Mouse (Mus musculus): ENCODE results near the gene Tnfaip2. TPM values are rescaled to one million over a fixed set of nuclear protein-coding genes. Genes with fewer than 3 reads are reported as not detected.

The Tnfaip2 gene
- total and polyA plus RNA-seq, 3 experiments = 94.7 to 123 (median 101) TPM

- Histone ChIP-seq H3K4me3 (ENCODE audit: low read depth, low read length) (no peak overlapping the region), H3K9me3 (replicated peaks) (no peaks in the 10 kb centered on the region), H3K27me3 (ENCODE audit: insufficient read depth, low read length) (peaks cover 67% of the 10 kb centered on the region), H3K36me3 (replicated peaks) (no peaks in the 10 kb centered on the region), H3K4me1 (ENCODE audit: insufficient read depth, low read depth, low read length) (peaks cover 16% of the 10 kb centered on the region)
- DNase-seq (ENCODE audit: low spot score) (no peak), ATAC-seq (ENCODE audit: extremely low read depth, insufficient number of reproducible peaks, low FRiP score, poor library complexity, severe bottlenecking) (no peak)
- no peak for TF ChIP-seq TAL1 (conservative IDR thresholded peaks at IDR 0.05; ENCODE audit: low read depth, low read length)
Observed at GRCm38 (mm10) chr12:111409583-111409982, 32.7 kb upstream of the Tnfaip2 start.

GRCm38 (mm10) chr12:111411631-111412355, 30.5 kb upstream of the Tnfaip2 start:
- peaks cover 10% of the 10 kb centered on the region for H3K4me1 ChIP-seq (ENCODE audit: insufficient read depth, low read depth, low read length)
- H3K9me3 ChIP-seq (replicated peaks) = no peaks in the 10 kb centered on the region
- no peaks in the 10 kb centered on the region for H3K36me3 ChIP-seq (replicated peaks)
- peaks cover 66% of the 10 kb centered on the region for H3K27me3 ChIP-seq (ENCODE audit: insufficient read depth, low read length)
- DNase-seq (ENCODE audit: low spot score) (no peak), ATAC-seq (ENCODE audit: extremely low read depth, insufficient number of reproducible peaks, low FRiP score, poor library complexity, severe bottlenecking) (no peak)
- H3K4me3 ChIP-seq (ENCODE audit: low read depth, low read length) = no peak overlapping the region
- TF ChIP-seq GATA2 (IDR thresholded peaks at IDR 0.05; ENCODE audit: borderline replicate concordance, low read depth, low read length) = no peak
- TF ChIP-seq POLR2AphosphoS5 (IDR thresholded peaks at IDR 0.05; ENCODE audit: insufficient replicate concordance, low read depth, low read length) = no peak
- no peak for TF ChIP-seq GATA1 (IDR thresholded peaks at IDR 0.05; ENCODE audit: borderline replicate concordance, low read length)
- no peak for TF ChIP-seq TAL1 (conservative IDR thresholded peaks at IDR 0.05; ENCODE audit: low read depth, low read length)
- TF ChIP-seq CTCF (IDR thresholded peaks at IDR 0.05; ENCODE audit: low read depth, low read length) = no peak

- H3K36me3 ChIP-seq (replicated peaks) = no peaks in the 10 kb centered on the region
- H3K27me3 ChIP-seq (ENCODE audit: insufficient read depth, low read length) = peaks cover 68% of the 10 kb centered on the region
- H3K4me3 ChIP-seq (ENCODE audit: low read depth, low read length) = no peak overlapping the region
- ATAC-seq (ENCODE audit: extremely low read depth, insufficient number of reproducible peaks, low FRiP score, poor library complexity, severe bottlenecking) (no peak), DNase-seq (ENCODE audit: low spot score) (no peak)
- TF ChIP-seq TAL1 (conservative IDR thresholded peaks at IDR 0.05; ENCODE audit: low read depth, low read length) = no peak
- no peak for TF ChIP-seq CTCF (IDR thresholded peaks at IDR 0.05; ENCODE audit: low read depth, low read length)
- TF ChIP-seq GATA1 (IDR thresholded peaks at IDR 0.05; ENCODE audit: borderline replicate concordance, low read length) = no peak
- TF ChIP-seq POLR2AphosphoS5 (IDR thresholded peaks at IDR 0.05; ENCODE audit: insufficient replicate concordance, low read depth, low read length) = no peak
- no peak for TF ChIP-seq GATA2 (IDR thresholded peaks at IDR 0.05; ENCODE audit: borderline replicate concordance, low read depth, low read length)
- H3K9me3 ChIP-seq (replicated peaks) = no peaks in the 10 kb centered on the region
- H3K4me1 ChIP-seq (ENCODE audit: insufficient read depth, low read depth, low read length) = peaks cover 16% of the 10 kb centered on the region
Observed at GRCm38 (mm10) chr12:111412581-111413284, 29.5 kb upstream of the Tnfaip2 start.

GRCm38 (mm10) chr12:111413300-111413699, 29.0 kb upstream of the Tnfaip2 start:
- Histone ChIP-seq H3K4me1 (ENCODE audit: insufficient read depth, low read depth, low read length) (peaks cover 16% of the 10 kb centered on the region), H3K27me3 (ENCODE audit: insufficient read depth, low read length) (peaks cover 70% of the 10 kb centered on the region), H3K36me3 (replicated peaks) (no peaks in the 10 kb centered on the region), H3K9me3 (replicated peaks) (no peaks in the 10 kb centered on the region), H3K4me3 (ENCODE audit: low read depth, low read length) (no peak overlapping the region; the same call in 1 of the 2 replicates)
- no peak for TF ChIP-seq POLR2AphosphoS5 (IDR thresholded peaks at IDR 0.05; ENCODE audit: insufficient replicate concordance, low read depth, low read length)
- no peak for TF ChIP-seq TAL1 (conservative IDR thresholded peaks at IDR 0.05; ENCODE audit: low read depth, low read length)
- no peak for TF ChIP-seq GATA2 (IDR thresholded peaks at IDR 0.05; ENCODE audit: borderline replicate concordance, low read depth, low read length)
- TF ChIP-seq CTCF (IDR thresholded peaks at IDR 0.05; ENCODE audit: low read depth, low read length) = peak; percentile 93
- no peak for TF ChIP-seq GATA1 (IDR thresholded peaks at IDR 0.05; ENCODE audit: borderline replicate concordance, low read length)
- ATAC-seq (ENCODE audit: extremely low read depth, insufficient number of reproducible peaks, low FRiP score, poor library complexity, severe bottlenecking) (peak; percentile 73), DNase-seq (ENCODE audit: low spot score) (peak; percentile 87)

GRCm38 (mm10) chr12:111416921-111417779, 25.1 kb upstream of the Tnfaip2 start, which contains the start of gene Exoc3l4:
TSS of gene Exoc3l4 (plus strand) at chr12:111417017.
- no peak for ATAC-seq (ENCODE audit: extremely low read depth, insufficient number of reproducible peaks, low FRiP score, poor library complexity, severe bottlenecking)

More at GRCm38 (mm10) chr12:111416921-111417779, 25.1 kb upstream of the Tnfaip2 start, which contains the start of gene Exoc3l4:
- DNase-seq (ENCODE audit: low spot score) = no peak
- H3K9me3 ChIP-seq (replicated peaks) = no peaks in the 10 kb centered on the region
- H3K4me3 ChIP-seq (ENCODE audit: low read depth, low read length) = peak within 1 kb of the TSS; percentile 23; the same call in 1 of the 2 replicates
- H3K4me1 ChIP-seq (ENCODE audit: insufficient read depth, low read depth, low read length) = peaks cover 24% of the 10 kb centered on the region
- TF ChIP-seq TAL1 (conservative IDR thresholded peaks at IDR 0.05; ENCODE audit: low read depth, low read length) (no peak), GATA1 (IDR thresholded peaks at IDR 0.05; ENCODE audit: borderline replicate concordance, low read length) (no peak), POLR2AphosphoS5 (IDR thresholded peaks at IDR 0.05; ENCODE audit: insufficient replicate concordance, low read depth, low read length) (no peak), CTCF (IDR thresholded peaks at IDR 0.05; ENCODE audit: low read depth, low read length) (no peak), GATA2 (IDR thresholded peaks at IDR 0.05; ENCODE audit: borderline replicate concordance, low read depth, low read length) (no peak)
- H3K27me3 ChIP-seq (ENCODE audit: insufficient read depth, low read length) = peaks cover 68% of the 10 kb centered on the region
- no peaks in the 10 kb centered on the region for H3K36me3 ChIP-seq (replicated peaks)

Measured in G1E (cell line).